Mouse (Mus musculus) frontal cortex, postnatal 14 days (tissue): Measurements from ENCODE around the gene Asic2.

Experiments used
- DNase-seq, 2 experiments: peaks; one replicate each; pipeline ENCODE4 v3.0.0; 2022; ENCODE audit warnings: low spot score in 2 of 2

Gene Asic2

DNA sequence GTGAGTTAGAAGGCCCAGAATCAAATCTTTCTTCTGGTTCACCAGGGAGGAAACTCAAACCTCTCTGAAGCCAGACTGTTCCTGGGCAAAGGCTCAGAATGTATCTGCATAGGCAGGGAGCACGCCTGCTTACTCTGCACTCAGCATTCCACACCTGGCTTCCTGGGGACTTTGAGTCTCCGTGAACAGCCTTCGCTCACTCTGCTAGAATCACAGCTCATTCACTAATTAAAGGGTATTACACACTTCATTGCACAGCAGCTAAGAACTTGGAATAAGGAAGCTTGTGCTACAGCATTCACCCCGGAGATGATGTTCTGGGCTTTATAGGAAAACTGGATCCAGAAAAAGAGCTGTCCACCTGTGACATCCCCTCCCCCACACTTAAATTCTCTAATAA is 3.7 kb downstream of the Asic2 start:
- no peak for DNase-seq

GRCm38 (mm10) chr11:81954398-81954797 is 13.9 kb downstream of the Asic2 start:
- no peak for DNase-seq

DNA sequence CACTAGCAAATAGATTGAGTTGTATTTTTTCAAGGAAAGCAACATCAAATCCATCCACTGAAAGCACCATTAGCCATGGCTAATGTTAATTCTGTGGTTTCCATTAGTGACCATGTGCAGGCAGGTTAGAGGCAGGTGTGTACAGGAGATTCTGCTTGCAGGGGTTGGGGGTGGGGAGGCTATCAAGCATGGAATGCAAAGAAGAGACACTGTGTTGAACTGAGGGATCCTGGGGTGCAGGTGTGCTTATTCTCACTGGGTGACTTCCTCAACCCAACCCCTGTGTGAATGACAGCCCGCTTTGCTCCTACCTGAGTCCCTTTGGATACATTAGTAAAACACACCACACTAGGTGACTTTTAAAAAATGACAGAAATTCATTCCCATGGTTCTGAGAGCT is 20.2 kb downstream of the Asic2 start:
- DNase-seq, result no peak

DNA sequence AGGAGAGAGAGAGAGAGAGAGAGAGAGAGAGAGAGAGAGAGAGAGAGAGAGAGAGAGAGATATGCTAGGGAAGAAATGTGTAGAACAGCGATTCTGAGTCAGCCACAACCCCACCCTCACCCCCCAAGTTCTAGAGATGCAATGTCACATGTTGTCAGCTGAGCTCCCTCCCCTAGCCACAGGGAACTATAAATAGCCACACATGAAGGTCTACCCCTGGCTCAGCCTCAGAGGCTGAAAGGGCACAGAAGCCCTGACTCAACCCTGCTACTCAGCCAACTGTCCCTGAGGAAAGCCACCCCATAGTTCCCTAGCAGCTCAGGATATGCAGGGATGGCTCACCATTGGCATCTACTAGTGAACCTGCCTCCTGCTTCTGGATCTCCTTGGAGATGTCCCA is 26.1 kb downstream of the Asic2 start:
- DNase-seq, result no peak

- DNase-seq, result peak in 1 of 2 experiments; percentile 29
These were observed 27.3 kb downstream of the Asic2 start for GRCm38 (mm10) chr11:81940988-81941387.

- no peak for DNase-seq
These were observed 30.7 kb downstream of the Asic2 start for GRCm38 (mm10) chr11:81937516-81937915.

DNA sequence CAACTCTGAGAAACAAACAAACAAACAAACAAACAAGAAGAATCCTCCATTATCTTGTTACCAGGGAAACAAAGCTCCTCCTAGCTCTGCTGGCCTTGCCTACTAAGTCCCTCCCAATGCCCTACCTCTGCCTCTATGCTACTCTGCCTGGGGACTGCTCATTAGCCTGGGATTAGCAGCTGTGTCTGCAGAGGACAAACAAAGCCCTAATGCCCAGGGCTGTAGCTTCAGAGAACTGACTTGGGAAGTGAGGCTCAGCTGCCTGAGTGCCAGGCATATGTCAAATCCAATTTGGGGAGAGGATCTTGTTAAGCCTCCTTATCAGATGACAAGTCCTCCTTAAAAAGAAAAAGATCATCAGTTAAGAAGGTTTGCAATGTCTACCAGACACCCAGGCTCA is 41.9 kb downstream of the Asic2 start:
- no peak for DNase-seq

DNA sequence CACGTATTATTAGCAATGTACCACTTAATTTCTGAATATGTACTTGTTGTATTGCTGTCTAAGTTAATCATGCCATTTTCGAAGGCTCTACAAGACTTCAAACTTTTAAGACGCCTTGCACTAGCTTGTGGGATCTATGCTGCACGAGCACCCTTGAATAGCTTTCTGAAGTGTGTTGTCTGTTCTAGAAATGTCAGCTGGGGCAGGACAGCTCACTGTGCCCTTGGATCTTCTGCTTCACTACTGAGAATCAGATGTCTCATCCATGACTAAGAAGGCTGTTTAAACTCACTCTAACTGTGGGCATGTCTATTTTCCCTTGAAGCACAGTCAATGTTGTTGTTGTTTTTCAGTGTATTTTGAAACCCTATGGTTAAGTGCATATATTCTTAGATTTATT is 44.6 kb downstream of the Asic2 start:
- no peak for DNase-seq

- DNase-seq, result no peak
These were observed 45.2 kb downstream of the Asic2 start for GRCm38 (mm10) chr11:81923096-81923495.

DNA sequence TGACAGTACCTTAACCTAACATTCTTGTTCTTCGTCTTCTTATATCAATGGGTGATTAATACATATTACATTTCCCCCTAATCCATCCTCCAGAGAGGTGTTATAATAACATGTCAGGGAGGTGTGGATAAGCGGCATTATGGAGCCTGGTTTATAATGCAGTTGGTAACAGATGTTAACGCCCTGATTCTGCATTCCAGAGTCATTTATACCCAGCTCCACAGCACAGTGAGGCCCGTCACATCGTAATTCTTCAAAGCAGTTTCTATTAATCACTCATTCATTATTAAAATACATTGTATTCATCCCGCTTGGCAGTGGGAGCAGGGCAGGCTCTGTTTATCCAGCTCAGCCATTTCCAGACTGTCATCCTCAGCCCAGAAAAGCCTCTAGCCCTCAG is 52.8 kb downstream of the Asic2 start:
- no peak for DNase-seq

- no peak for DNase-seq
These were observed 55.2 kb downstream of the Asic2 start for GRCm38 (mm10) chr11:81913071-81913470.

DNA sequence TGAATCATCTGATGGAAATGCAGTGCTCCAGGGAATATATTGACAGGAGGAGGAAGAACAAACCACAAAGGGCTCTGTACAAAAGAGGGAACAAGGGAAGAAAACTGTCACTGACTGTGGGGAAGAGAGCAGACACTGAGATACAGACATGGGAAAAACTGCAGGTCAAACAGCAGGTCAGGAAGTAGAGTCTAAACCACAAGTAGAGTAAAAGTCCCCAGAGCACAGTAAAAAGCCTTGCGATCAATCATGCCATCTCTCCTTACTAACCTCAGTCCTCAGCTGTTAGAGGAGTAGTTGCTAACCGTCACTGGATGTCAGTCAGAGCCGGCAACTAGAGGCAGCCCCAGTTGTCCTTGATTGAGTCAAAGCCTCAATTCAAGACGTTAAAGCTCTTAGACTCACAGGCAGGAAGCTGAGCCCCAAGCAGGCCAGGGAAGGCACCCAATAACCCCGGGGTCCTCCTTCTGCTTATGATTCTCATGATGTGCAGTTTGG is 58.8 kb downstream of the Asic2 start:
- DNase-seq, result no peak

- no peak for DNase-seq
These were observed 59.5 kb downstream of the Asic2 start for GRCm38 (mm10) chr11:81908760-81909159.

DNA sequence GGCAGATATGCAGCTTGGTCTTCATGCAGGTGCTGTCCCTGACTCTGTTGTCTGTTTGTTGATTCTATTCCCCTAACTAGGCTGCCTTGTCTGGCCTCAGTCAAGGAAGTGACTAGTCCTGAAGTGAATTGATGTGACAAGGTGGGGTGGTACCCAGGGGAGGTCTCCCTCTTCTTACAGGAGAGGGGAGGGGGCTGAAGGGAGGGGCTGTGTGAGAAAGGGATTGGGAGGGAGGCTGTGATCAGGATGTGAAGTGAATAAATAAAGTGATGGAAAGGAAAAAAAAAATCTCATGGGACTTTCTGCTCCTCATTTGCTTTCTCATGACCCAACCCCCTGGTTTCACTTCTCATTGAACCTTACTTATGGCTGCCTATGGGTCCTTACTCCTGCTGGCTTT is 65.9 kb downstream of the Asic2 start:
- no peak for DNase-seq

DNA sequence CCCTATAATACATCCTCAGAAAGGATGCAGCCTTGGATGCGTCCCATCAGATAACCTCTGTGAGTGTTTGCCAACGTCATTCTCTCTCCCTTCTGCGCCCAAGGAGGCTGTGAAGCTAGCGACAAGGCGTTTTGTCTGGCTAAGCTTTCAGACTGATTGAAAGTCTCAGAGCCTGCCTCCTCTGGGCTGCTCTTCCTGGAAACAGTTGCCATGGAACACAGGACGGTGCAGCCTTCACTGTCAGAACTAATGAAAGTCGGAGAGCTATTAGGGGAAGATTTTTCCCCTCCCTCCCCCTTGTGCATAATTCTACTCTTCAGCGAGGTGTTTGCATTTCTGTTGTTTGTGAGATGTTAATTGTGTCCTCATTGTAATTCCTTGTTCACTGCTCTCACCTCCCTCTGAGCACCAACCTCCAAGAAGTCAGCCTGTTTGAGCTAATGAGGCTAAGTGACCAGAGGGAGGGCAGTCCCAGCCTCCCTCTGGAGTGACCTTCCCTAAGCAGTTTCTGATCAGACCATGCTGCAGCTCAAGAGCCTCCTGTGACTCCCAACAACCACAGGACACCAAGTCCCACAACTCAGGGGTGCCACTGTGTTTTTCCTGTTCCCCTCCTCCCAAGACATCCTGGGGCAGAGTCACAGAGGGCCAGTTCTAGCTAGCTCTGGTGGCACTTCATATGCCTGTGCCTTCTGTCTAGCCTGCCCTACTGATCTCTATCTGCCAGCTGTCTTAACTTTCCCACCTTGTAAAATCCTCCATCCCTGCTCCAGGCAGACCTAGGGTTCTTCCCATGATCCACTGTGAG is 70.5 kb downstream of the Asic2 start:
- peak; percentile 31 to 41 for DNase-seq

- DNase-seq, result no peak
These were observed 71.7 kb downstream of the Asic2 start for GRCm38 (mm10) chr11:81896511-81896910.

GRCm38 (mm10) chr11:81871506-81872213 is 96.6 kb downstream of the Asic2 start:
- no peak for DNase-seq

GRCm38 (mm10) chr11:81865661-81866382 is 102.4 kb downstream of the Asic2 start:
- peak in 1 of 2 experiments; percentile 15 for DNase-seq

- DNase-seq, result peak in 1 of 2 experiments; percentile 35
These were observed 107.8 kb downstream of the Asic2 start, which contains the start of gene 5530401A14Rik for GRCm38 (mm10) chr11:81860250-81860972. TSS of gene 5530401A14Rik (plus strand) at chr11:81860673.

DNA sequence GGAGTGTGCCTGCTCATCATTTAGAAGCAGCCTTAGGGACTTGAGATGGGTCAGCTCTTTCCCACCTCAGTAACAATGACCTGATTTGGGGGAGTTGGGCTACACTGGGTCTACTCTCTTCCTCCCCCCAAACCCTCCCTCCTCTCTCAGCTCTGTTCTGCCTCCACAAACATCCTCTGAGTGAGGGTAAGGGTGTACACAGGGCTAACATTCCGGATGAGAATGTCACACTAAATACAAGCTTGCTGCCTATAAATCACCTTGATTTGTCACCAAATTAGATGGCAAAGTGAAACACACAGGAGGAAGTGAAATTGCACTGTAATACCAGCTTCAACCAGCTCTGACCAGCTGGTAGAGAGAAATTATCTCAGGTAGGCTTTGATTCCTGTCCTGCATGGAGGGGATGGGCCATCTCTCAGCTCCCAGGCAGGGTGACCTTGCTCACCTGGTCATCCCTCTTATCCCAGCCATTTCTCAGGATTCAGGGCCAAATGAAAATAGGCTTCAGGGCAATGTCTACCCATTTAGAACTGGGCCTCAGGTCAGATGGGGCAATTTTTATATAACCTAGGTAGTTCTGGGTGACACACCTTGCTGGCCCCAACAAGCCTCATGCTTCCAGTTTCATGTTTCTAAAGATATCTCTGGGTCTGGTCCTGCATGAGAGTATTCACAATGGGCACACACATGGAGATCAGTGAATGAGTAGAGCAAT is 120.3 kb downstream of the Asic2 start:
- no peak for DNase-seq

DNA sequence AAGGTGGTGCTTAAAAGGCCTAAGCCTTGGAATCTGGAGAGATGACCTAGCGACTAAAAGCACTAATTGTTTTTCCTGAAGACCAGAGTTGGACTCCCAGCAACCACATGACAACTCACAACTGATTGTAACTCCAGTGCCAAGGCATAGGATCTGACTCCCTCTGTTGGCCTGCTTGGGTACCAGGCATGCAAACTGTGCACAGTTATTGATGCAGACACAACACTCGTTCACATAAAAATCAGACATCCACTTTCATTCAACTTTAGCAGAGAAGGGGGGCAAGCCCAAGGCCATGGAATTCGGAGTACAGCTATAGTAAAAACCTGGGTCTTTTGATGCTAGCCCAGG is 122.6 kb downstream of the Asic2 start:
- DNase-seq, result no peak
